Mouse (Mus musculus): ENCODE results near the gene Casp9. TPM values are rescaled to one million over a fixed set of nuclear protein-coding genes. Genes with fewer than 3 reads are reported as not detected.

The Casp9 gene
- total RNA-seq, 4 experiments from 2014 or later = 21.4 to 29.4 (median 26.5) TPM

GRCm38 (mm10) chr4:141781201-141781985 lies 12.0 kb upstream of the Casp9 start:
- DNase-seq = peak; percentile 74

GRCm38 (mm10) chr4:141784835-141785234 lies 8.6 kb upstream of the Casp9 start:
- no peak for DNase-seq

- DNase-seq = no peak
Observed at GRCm38 (mm10) chr4:141786141-141786540, 7.3 kb upstream of the Casp9 start.

- no peak for DNase-seq
Observed at GRCm38 (mm10) chr4:141787046-141787445, 6.4 kb upstream of the Casp9 start.

GRCm38 (mm10) chr4:141787462-141787861 lies 6.0 kb upstream of the Casp9 start:
- DNase-seq = no peak

- no peak for DNase-seq
Observed at GRCm38 (mm10) chr4:141789564-141790218, 3.7 kb upstream of the Casp9 start.

- peak; percentile 98 for DNase-seq
Observed at GRCm38 (mm10) chr4:141790524-141790990, 2.9 kb upstream of the Casp9 start, which contains the start of gene Dnajc16. Gene Dnajc16 (minus strand): TSS chr4:141790931.

- no peak for DNase-seq
Observed at GRCm38 (mm10) chr4:141791486-141791885, 1.9 kb upstream of the Casp9 start.

- no peak for DNase-seq
Observed at GRCm38 (mm10) chr4:141791951-141792350, 1.5 kb upstream of the Casp9 start.

GRCm38 (mm10) chr4:141792554-141793281 lies 694 bp upstream of the Casp9 start:
- no peak for DNase-seq

GRCm38 (mm10) chr4:141794152-141794535 lies 732 bp downstream of the Casp9 start:
- no peak for DNase-seq

- no peak for DNase-seq
Observed at GRCm38 (mm10) chr4:141796356-141796755, 2.9 kb downstream of the Casp9 start.

GRCm38 (mm10) chr4:141796954-141797353 lies 3.5 kb downstream of the Casp9 start:
- no peak for DNase-seq

- DNase-seq = no peak
Observed at GRCm38 (mm10) chr4:141797545-141797944, 4.1 kb downstream of the Casp9 start.

GRCm38 (mm10) chr4:141804105-141804504 lies 10.7 kb downstream of the Casp9 start:
- no peak for DNase-seq

- no peak for DNase-seq
Observed at GRCm38 (mm10) chr4:141805886-141806285, 12.5 kb downstream of the Casp9 start.

GRCm38 (mm10) chr4:141809850-141810464 lies 16.5 kb downstream of the Casp9 start:
- no peak for DNase-seq

GRCm38 (mm10) chr4:141810975-141811374 lies 17.6 kb downstream of the Casp9 start:
- DNase-seq = no peak

- DNase-seq = no peak
Observed at GRCm38 (mm10) chr4:141811375-141811774, 18.0 kb downstream of the Casp9 start.

- DNase-seq = no peak
Observed at GRCm38 (mm10) chr4:141816267-141816666, 22.9 kb downstream of the Casp9 start.

GRCm38 (mm10) chr4:141816776-141817655 lies 23.6 kb downstream of the Casp9 start:
- DNase-seq = no peak

- DNase-seq = no peak
Observed at GRCm38 (mm10) chr4:141817706-141818105, 24.3 kb downstream of the Casp9 start.
